Mouse (Mus musculus): Measurements from ENCODE around the gene Gm49405. TPM values are rescaled to one million over a fixed set of nuclear protein-coding genes. Genes with fewer than 3 reads are reported as not detected.
"Not testable (repeated sequence)": the region's sequence is repeated elsewhere in the genome, so short reads cannot be mapped to it uniquely, and the experiment has no call there.

The Gm49405 gene
- polyA plus RNA-seq (2015; fragmentation: Nextera tagmentation; extraction: Ambion mirVana), result 4.1 and 5.4 TPM in 2 replicates

GRCm38 (mm10) chr19:4000119-4000900 lies at the start of gene Gm49405, which contains the start of gene Nudt8:
Gene Gm49405, plus strand, starts transcription at chr19:4000626.
Gene Nudt8, plus strand, starts transcription at chr19:4000580.
- Histone ChIP-seq H3K9ac (peak within 1 kb of the TSS; percentile 95), H3K9me3 (no peaks in the 10 kb centered on the region), H3K4me1 (peaks cover 52% of the 10 kb centered on the region), H3K4me2 (peak within 1 kb of the TSS; percentile 93), H3K27ac (replicated peaks) (peak within 1 kb of the TSS; percentile 98), H3K4me3 (peak within 1 kb of the TSS; percentile 77), H3K36me3 (peaks cover 11% of the 10 kb centered on the region), H3K27me3 (replicated peaks) (0 out of 2 replicates have a peak, but pooled peaks cover 4% of the 10 kb centered on the region)
- under 1% methylated on average over 64 of the region's 64 CpGs for WGBS
- ATAC-seq (ENCODE audit: extremely low read depth, insufficient number of reproducible peaks, low FRiP score, low TSS enrichment), result peak; percentile 85

DNA sequence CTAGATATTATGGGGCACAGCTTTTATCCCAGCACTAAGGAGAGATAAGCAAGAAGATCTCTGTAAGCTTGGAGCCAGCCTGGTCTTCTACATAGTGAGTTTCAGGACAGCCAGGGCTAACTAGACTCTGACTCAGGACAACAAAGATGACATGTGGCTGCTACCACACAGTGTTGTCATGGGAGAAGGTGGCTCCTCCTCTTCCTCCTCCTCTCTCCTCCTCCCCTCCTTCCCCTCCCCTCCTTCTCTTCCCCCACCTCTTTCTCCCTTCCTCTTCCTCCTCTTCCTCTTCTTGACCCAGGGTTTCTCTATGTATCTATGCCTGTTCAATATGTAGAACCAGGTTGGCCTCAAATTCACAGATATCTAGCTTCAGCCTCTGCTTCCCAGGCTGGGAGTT lies 49.0 kb upstream of the Gm49405 start:
- ATAC-seq (ENCODE audit: extremely low read depth, insufficient number of reproducible peaks, low FRiP score, low TSS enrichment), result no peak
- Histone ChIP-seq H3K9ac (no peak overlapping the region), H3K4me2 (no peak overlapping the region), H3K4me3 (no peak overlapping the region), H3K36me3 (no peaks in the 10 kb centered on the region), H3K27ac (replicated peaks) (no peak overlapping the region), H3K9me3 (0 out of 2 replicates have a peak, but pooled peaks cover 3% of the 10 kb centered on the region), H3K4me1 (peaks cover 7% of the 10 kb centered on the region), H3K27me3 (replicated peaks) (peaks cover 6% of the 10 kb centered on the region; the same call in 1 of the 2 replicates)

GRCm38 (mm10) chr19:3952099-3952498 lies 48.3 kb upstream of the Gm49405 start:
- 14% methylated on average over 1 of the region's 1 CpGs for WGBS

DNA sequence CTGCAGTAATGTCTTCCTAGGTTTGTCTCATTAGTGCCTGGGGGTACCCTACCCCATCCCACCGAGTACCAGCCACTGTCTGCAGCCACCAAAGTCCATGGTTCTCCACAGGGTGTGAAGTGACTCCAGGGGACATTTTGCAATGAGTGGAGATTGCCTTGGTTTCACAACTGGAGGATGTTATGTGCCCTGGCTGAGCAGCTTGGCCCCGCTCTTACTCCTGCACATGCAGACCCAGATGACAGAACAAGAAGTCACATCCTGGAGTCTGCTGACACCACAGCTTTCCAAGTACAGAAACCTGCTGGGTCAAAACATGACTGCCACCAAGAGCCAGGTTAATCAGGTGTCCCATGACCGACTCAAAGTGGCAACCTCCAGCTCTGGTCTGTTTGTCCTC lies 45.4 kb upstream of the Gm49405 start:
- no peak overlapping the region for H3K9ac ChIP-seq
- ATAC-seq (ENCODE audit: extremely low read depth, insufficient number of reproducible peaks, low FRiP score, low TSS enrichment), result no peak
- WGBS, result 73% methylated on average over 3 of the region's 3 CpGs
- H3K36me3 ChIP-seq, result no peaks in the 10 kb centered on the region
- no peak overlapping the region for H3K4me3 ChIP-seq
- 0 out of 2 replicates have a peak, but pooled peaks cover 3% of the 10 kb centered on the region for H3K9me3 ChIP-seq
- H3K4me2 ChIP-seq, result no peak overlapping the region
- peaks cover 5% of the 10 kb centered on the region; the same call in 1 of the 2 replicates for H3K4me1 ChIP-seq
- no peak overlapping the region for H3K27ac ChIP-seq (replicated peaks)
- peaks cover 6% of the 10 kb centered on the region; the same call in 1 of the 2 replicates for H3K27me3 ChIP-seq (replicated peaks)

More at GRCm38 (mm10) chr19:3952099-3952498, 48.3 kb upstream of the Gm49405 start:
- Histone ChIP-seq H3K9me3 (0 out of 2 replicates have a peak, but pooled peaks cover 3% of the 10 kb centered on the region), H3K27me3 (replicated peaks) (peaks cover 6% of the 10 kb centered on the region; the same call in 1 of the 2 replicates), H3K27ac (replicated peaks) (no peak overlapping the region), H3K4me3 (no peak overlapping the region), H3K36me3 (no peaks in the 10 kb centered on the region), H3K4me2 (no peak overlapping the region), H3K4me1 (peaks cover 5% of the 10 kb centered on the region; the same call in 1 of the 2 replicates), H3K9ac (no peak overlapping the region)
- no peak for ATAC-seq (ENCODE audit: extremely low read depth, insufficient number of reproducible peaks, low FRiP score, low TSS enrichment)

DNA sequence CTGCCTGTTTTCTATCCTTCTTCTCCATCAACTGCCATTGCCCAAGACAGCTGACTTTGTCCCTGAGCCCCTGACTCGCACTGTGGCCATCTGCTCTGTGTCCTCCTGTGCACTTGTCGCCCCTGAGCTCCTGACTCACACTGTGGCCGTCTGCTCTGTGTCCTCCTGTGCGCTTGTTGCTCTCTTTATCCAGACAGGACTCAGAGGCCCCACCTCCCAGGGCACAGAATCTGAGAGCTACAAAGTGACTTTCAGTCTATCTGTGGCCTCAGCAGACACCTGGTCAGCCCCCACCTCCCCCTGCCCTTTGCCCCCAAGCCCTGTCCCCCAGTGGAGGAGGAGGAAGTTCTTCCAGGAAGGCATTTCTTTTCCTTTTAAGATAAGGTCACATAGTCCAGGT lies 44.6 kb upstream of the Gm49405 start:
- 19% methylated on average over 4 of the region's 4 CpGs for WGBS
- Histone ChIP-seq H3K4me2 (no peak overlapping the region), H3K9ac (no peak overlapping the region), H3K36me3 (no peaks in the 10 kb centered on the region), H3K4me3 (no peak overlapping the region), H3K27me3 (replicated peaks) (peaks cover 6% of the 10 kb centered on the region; the same call in 1 of the 2 replicates), H3K9me3 (0 out of 2 replicates have a peak, but pooled peaks cover 2% of the 10 kb centered on the region), H3K4me1 (peaks cover 5% of the 10 kb centered on the region; the same call in 1 of the 2 replicates), H3K27ac (replicated peaks) (no peak overlapping the region)
- ATAC-seq (ENCODE audit: extremely low read depth, insufficient number of reproducible peaks, low FRiP score, low TSS enrichment), result no peak

DNA sequence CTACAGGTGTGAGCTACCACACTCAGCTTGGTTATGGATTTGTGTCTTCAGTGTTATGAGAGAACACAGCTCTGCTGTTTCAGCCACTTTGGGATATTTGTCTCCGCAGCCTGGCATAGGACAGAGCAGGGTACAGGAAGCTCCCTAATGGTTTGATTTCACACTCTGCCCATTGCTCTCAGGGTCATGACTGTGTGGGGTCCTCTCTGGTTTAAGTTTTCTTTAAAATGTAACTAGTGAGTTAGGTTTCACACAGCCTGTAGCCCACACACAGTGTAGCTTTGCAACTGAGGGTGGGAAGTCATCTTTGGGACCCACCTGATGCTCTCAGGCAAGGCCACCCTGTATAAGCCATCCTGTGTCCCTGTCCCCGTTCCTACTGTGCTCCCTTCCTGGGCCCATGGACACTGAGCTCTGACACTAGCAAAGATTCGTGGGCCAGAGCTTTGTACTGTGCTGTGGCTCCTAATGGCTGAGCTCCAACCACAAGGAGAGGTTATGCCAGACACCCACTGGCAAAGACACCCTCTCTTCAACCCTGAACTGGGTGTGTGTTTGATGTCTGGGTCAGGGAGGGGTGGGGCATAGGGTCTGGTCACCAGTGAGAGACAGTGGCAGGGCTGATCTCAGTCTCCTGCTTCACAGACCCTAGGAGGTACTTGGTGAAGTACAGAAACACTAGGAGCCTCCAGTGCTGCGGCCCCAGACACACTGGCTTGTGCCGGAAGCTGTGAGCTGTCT lies 43.0 kb upstream of the Gm49405 start:
- H3K9me3 ChIP-seq; H3K27me3 ChIP-seq (replicated peaks); H3K27ac ChIP-seq (replicated peaks); H3K4me2 ChIP-seq; H3K4me1 ChIP-seq; H3K9ac ChIP-seq; H3K4me3 ChIP-seq; H3K36me3 ChIP-seq; ATAC-seq (ENCODE audit: extremely low read depth, insufficient number of reproducible peaks, low FRiP score, low TSS enrichment): not testable (repeated sequence)
- 74% methylated on average over 4 of the region's 5 CpGs for WGBS

GRCm38 (mm10) chr19:3958470-3958869 lies 42.0 kb upstream of the Gm49405 start, which contains the start of gene Aldh3b3:
Gene Aldh3b3, plus strand, starts transcription at chr19:3958645.
- Histone ChIP-seq H3K27me3 (replicated peaks) (peaks cover 6% of the 10 kb centered on the region; the same call in 1 of the 2 replicates), H3K9ac (no peak within 1 kb of the TSS), H3K4me1 (peaks cover 5% of the 10 kb centered on the region; the same call in 1 of the 2 replicates), H3K27ac (replicated peaks) (no peak within 1 kb of the TSS), H3K36me3 (no peaks in the 10 kb centered on the region), H3K9me3 (no peaks in the 10 kb centered on the region), H3K4me3 (no peak within 1 kb of the TSS), H3K4me2 (no peak within 1 kb of the TSS)
- 53% methylated on average over 4 of the region's 4 CpGs for WGBS
- no peak for ATAC-seq (ENCODE audit: extremely low read depth, insufficient number of reproducible peaks, low FRiP score, low TSS enrichment)

DNA sequence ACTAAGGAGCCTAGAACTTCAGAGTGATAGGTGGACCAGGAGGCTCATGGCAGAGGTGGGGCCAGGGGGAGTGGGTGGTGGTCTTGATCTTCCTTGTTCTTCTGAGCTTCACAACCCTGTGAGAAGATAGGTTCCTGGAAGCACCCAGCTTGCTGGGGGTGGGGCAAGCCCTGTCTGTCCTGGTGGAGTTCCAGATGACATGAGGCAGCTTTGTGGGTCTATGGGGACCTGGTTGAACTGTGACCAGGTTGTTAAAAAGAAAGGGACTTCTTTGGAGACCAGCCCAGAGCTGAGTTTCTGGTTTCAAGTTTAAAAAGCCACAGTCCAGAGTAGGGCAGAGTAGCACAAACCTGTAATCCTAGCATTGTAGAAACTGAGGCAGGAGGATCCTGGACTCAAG lies 41.4 kb upstream of the Gm49405 start:
- Histone ChIP-seq H3K9ac (no peak overlapping the region), H3K36me3 (no peaks in the 10 kb centered on the region), H3K9me3 (no peaks in the 10 kb centered on the region), H3K4me1 (peaks cover 5% of the 10 kb centered on the region; the same call in 1 of the 2 replicates), H3K27ac (replicated peaks) (no peak overlapping the region), H3K4me3 (no peak overlapping the region), H3K4me2 (no peak overlapping the region), H3K27me3 (replicated peaks) (peaks cover 6% of the 10 kb centered on the region; the same call in 1 of the 2 replicates)
- ATAC-seq (ENCODE audit: extremely low read depth, insufficient number of reproducible peaks, low FRiP score, low TSS enrichment), result no peak

DNA sequence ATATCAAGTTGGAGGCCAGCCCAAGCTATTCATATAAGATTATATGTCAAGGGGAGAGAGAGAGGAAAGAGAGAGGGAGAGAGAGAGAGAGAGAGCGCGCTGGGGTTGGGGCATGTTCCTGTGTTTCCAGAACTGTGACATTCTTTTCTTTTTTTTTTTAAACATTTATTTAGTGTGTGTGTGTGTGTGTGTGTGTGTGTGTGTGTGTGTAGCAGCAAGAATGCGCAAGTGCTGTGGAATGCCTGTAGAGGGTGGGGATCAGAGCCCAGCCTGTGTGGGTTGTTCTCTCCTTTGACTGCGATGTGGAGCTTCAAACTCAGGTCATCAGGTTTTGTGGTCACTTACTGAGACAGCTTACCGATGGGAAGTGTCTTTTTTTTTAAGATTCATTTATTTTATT lies 40.2 kb upstream of the Gm49405 start:
- H3K4me2 ChIP-seq, result no peak overlapping the region
- 0 out of 2 replicates have a peak, but pooled peaks cover under 1% of the 10 kb centered on the region for H3K27me3 ChIP-seq (replicated peaks)
- ATAC-seq (ENCODE audit: extremely low read depth, insufficient number of reproducible peaks, low FRiP score, low TSS enrichment), result no peak
- no peak overlapping the region for H3K4me3 ChIP-seq
- no peak overlapping the region for H3K27ac ChIP-seq (replicated peaks)
- H3K4me1 ChIP-seq, result peaks cover 5% of the 10 kb centered on the region; the same call in 1 of the 2 replicates
- WGBS, result 78% methylated on average over 5 of the region's 5 CpGs
- no peaks in the 10 kb centered on the region for H3K36me3 ChIP-seq
- no peak overlapping the region for H3K9ac ChIP-seq
- no peaks in the 10 kb centered on the region for H3K9me3 ChIP-seq

DNA sequence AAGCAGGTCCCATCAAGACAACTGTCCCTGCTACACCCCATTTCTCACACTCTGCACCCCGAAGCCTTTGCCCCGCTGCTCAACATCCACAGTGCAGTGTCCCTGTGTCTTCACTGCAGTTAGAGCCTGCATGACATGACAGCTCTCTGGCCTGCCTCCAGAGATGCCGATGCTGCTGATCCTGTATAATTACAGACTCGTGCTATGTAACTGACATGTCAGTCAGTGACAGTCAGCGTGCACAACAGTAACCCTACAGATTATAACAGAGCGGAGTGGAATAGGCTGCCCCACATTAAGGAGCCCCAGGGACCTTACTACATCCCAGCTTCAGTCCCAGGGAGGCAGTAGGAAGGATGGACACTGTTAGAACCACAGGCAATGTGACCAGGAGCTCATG lies 38.6 kb upstream of the Gm49405 start:
- H3K27me3 ChIP-seq (replicated peaks); H3K36me3 ChIP-seq; H3K4me2 ChIP-seq; H3K4me3 ChIP-seq; H3K27ac ChIP-seq (replicated peaks); ATAC-seq (ENCODE audit: extremely low read depth, insufficient number of reproducible peaks, low FRiP score, low TSS enrichment); H3K9me3 ChIP-seq; H3K9ac ChIP-seq; H3K4me1 ChIP-seq: not testable (repeated sequence)
- 60% methylated on average over 6 of the region's 6 CpGs for WGBS

DNA sequence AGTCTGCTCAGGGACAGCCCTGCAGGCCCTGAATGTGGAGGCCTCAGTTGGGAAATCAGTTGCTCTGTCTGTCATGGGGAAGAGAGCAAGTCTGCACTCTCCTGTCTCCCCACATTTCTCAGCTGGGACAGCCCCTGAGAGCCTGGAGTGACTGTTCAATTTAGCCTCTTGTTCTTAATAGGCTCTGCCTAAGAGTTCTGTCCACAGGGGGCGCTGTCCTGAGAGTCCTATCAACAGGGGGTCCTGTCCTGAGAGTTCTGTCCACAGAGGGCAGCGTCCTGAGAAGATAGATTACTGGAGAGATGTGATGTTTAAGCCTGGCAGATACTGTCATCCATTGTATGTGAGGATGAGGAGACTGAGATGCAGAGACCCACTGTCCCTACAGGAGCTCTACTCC lies 38.0 kb upstream of the Gm49405 start:
- H3K27me3 ChIP-seq (replicated peaks), result no peaks in the 10 kb centered on the region
- H3K4me3 ChIP-seq, result no peak overlapping the region
- no peaks in the 10 kb centered on the region for H3K9me3 ChIP-seq
- H3K27ac ChIP-seq (replicated peaks), result no peak overlapping the region
- peaks cover 10% of the 10 kb centered on the region for H3K4me1 ChIP-seq
- H3K36me3 ChIP-seq, result no peaks in the 10 kb centered on the region
- WGBS, result 20% methylated on average over 2 of the region's 2 CpGs
- H3K9ac ChIP-seq, result no peak overlapping the region
- H3K4me2 ChIP-seq, result no peak overlapping the region
- no peak for ATAC-seq (ENCODE audit: extremely low read depth, insufficient number of reproducible peaks, low FRiP score, low TSS enrichment)

Data from heart, embryonic 13.5 days (tissue).